Mouse (Mus musculus) myocyte (in vitro differentiated cells): Measurements from ENCODE around the gene 1700025G04Rik. TPM values are rescaled to one million over a fixed set of nuclear protein-coding genes. Genes with fewer than 3 reads are reported as not detected.

Experiments
- H3K27me3 ChIP-seq: one replicate; pipeline ENCODE4 v1.6.1; 2011; ENCODE audit not compliant: control insufficient read depth, insufficient read depth, insufficient read length
- H3K36me3 ChIP-seq: one replicate; pipeline ENCODE4 v1.6.1; 2011; ENCODE audit not compliant: control insufficient read depth, insufficient read depth
- H3K4me2 ChIP-seq: one replicate; pipeline ENCODE4 v1.6.1; 2011; ENCODE audit warnings: low read depth, control low read depth
- H3K4me3 ChIP-seq: one replicate; pipeline ENCODE4 v1.5.1; 2011; ENCODE audit warnings: mild to moderate bottlenecking, control low read depth, moderate library complexity
- H3K79me2 ChIP-seq: one replicate; pipeline ENCODE4 v1.6.1; 2011; ENCODE audit not compliant: control insufficient read depth, insufficient read depth
- H3ac ChIP-seq: one replicate; pipeline ENCODE4 v1.6.1; 2011; ENCODE audit not compliant: control insufficient read depth, insufficient read length
- CEBPB ChIP-seq: IDR thresholded peaks from 2 replicates; pipeline ENCODE4 v1.6.1; 2011; ENCODE audit warnings: mild to moderate bottlenecking, moderate library complexity; ENCODE audit not compliant: poor library complexity, insufficient read depth, severe bottlenecking
- E2F4 ChIP-seq: IDR thresholded peaks from one replicate; pipeline ENCODE4 v1.6.1; 2011; ENCODE audit warnings: mild to moderate bottlenecking, control low read depth, moderate library complexity; ENCODE audit not compliant: insufficient read depth
- MAX ChIP-seq: IDR thresholded peaks from one replicate; pipeline ENCODE4 v1.6.1; 2011; ENCODE audit warnings: low read depth, mild to moderate bottlenecking, control low read depth
- MYOD1 ChIP-seq, 3 experiments: IDR thresholded peaks; one replicate each; pipeline ENCODE4 v1.6.1; 2011; ENCODE audit warnings: control low read depth in 2 of 3, low read depth in 2 of 3, mild to moderate bottlenecking in 2 of 3, moderate library complexity in 1 of 3; ENCODE audit not compliant: insufficient read length in 2 of 3, control insufficient read depth in 1 of 3
- MYOG ChIP-seq, 3 experiments: IDR thresholded peaks; one replicate each; pipeline ENCODE4 v1.6.1; 2011; ENCODE audit warnings: control low read depth in 2 of 3, low read depth in 2 of 3, mild to moderate bottlenecking in 2 of 3; ENCODE audit not compliant: insufficient read length in 2 of 3, control insufficient read depth in 1 of 3, insufficient read depth in 1 of 3
- POLR2A ChIP-seq: IDR thresholded peaks from one replicate; pipeline ENCODE4 v1.6.1; 2011; ENCODE audit warnings: low read depth, mild to moderate bottlenecking, control low read depth, moderate library complexity; ENCODE audit not compliant: insufficient read length
- POLR2AphosphoS2 ChIP-seq: IDR thresholded peaks from one replicate; pipeline ENCODE4 v1.6.1; 2011; ENCODE audit warnings: low read depth, control low read depth; ENCODE audit not compliant: insufficient read length
- REST ChIP-seq: IDR thresholded peaks from one replicate; pipeline ENCODE4 v1.6.1; 2011; ENCODE audit warnings: mild to moderate bottlenecking, control low read depth, moderate library complexity; ENCODE audit not compliant: insufficient read depth, insufficient read length
- SRF ChIP-seq: IDR thresholded peaks from one replicate; pipeline ENCODE4 v1.6.1; 2011; ENCODE audit warnings: low read depth; ENCODE audit not compliant: control insufficient read depth, insufficient read length
- TCF12 ChIP-seq: IDR thresholded peaks from one replicate; pipeline ENCODE4 v1.6.1; 2011; ENCODE audit warnings: mild to moderate bottlenecking, control low read depth; ENCODE audit not compliant: poor library complexity, insufficient read depth, severe bottlenecking
- TCF3 ChIP-seq: IDR thresholded peaks from one replicate; pipeline ENCODE4 v1.6.1; 2011; ENCODE audit warnings: low read depth, control low read depth; ENCODE audit not compliant: insufficient read length
- USF1 ChIP-seq: IDR thresholded peaks from one replicate; pipeline ENCODE4 v1.6.1; 2011; ENCODE audit warnings: low read depth, mild to moderate bottlenecking, control low read depth, moderate library complexity
- polyA plus RNA-seq: library from polyadenylated mRNA; unstranded; fragments of >200 nt; fragmentation: generic; extraction: Trizol; gene quantifications from one replicate; pipeline ENCODE4 v1.2.1, GENCODE M21; 2012; ENCODE audit warnings: missing spikeins

Gene 1700025G04Rik
- polyA plus RNA-seq, 1 experiment: 3.3 TPM

GRCm38 (mm10) chr1:152047416-152047815 is 42.5 kb downstream of the 1700025G04Rik start:
- Histone ChIP-seq H3K79me2 (no peaks in the 10 kb centered on the region), H3K4me2 (no peak overlapping the region), H3K36me3 (no peaks in the 10 kb centered on the region), H3K27me3 (no peaks in the 10 kb centered on the region), H3K4me3 (no peak overlapping the region), H3ac (no peak overlapping the region)
- TF ChIP-seq MAX: no peak
- TF ChIP-seq POLR2AphosphoS2: no peak
- no peak for TF ChIP-seq TCF12
- TF ChIP-seq TCF3: no peak
- TF ChIP-seq MYOD1 (IDR thresholded peaks at IDR 0.05; ENCODE audit: control insufficient read depth in 1 of 3, insufficient read length in 2 of 3, low read depth in 2 of 3): no peak
- TF ChIP-seq POLR2A: no peak
- TF ChIP-seq REST: no peak
- no peak for TF ChIP-seq SRF
- no peak for TF ChIP-seq E2F4
- no peak for TF ChIP-seq USF1
- no peak for TF ChIP-seq MYOG (IDR thresholded peaks at IDR 0.05; ENCODE audit: control insufficient read depth in 1 of 3, insufficient read depth in 1 of 3, insufficient read length in 2 of 3, low read depth in 2 of 3)
- TF ChIP-seq CEBPB: no peak

- no peak for TF ChIP-seq POLR2A
- no peak for TF ChIP-seq POLR2AphosphoS2
- TF ChIP-seq MAX: no peak
- no peak for TF ChIP-seq USF1
- no peak for TF ChIP-seq E2F4
- no peak for TF ChIP-seq MYOD1 (IDR thresholded peaks at IDR 0.05; ENCODE audit: control insufficient read depth in 1 of 3, insufficient read length in 2 of 3, low read depth in 2 of 3)
- TF ChIP-seq SRF: no peak
- TF ChIP-seq CEBPB: no peak
- TF ChIP-seq MYOG (IDR thresholded peaks at IDR 0.05; ENCODE audit: control insufficient read depth in 1 of 3, insufficient read depth in 1 of 3, insufficient read length in 2 of 3, low read depth in 2 of 3): no peak
- no peak for TF ChIP-seq TCF3
- H3K27me3 ChIP-seq: no peaks in the 10 kb centered on the region
These were observed 46.5 kb downstream of the 1700025G04Rik start for GRCm38 (mm10) chr1:152043453-152043852.

GRCm38 (mm10) chr1:152042409-152042808 is 47.5 kb downstream of the 1700025G04Rik start:
- Histone ChIP-seq H3K27me3 (no peaks in the 10 kb centered on the region), H3K36me3 (no peaks in the 10 kb centered on the region), H3K79me2 (no peaks in the 10 kb centered on the region), H3K4me3 (no peak overlapping the region), H3K4me2 (no peak overlapping the region), H3ac (no peak overlapping the region)
- TF ChIP-seq MYOD1 (IDR thresholded peaks at IDR 0.05; ENCODE audit: control insufficient read depth in 1 of 3, insufficient read length in 2 of 3, low read depth in 2 of 3) (no peak), POLR2A (no peak), REST (no peak), MYOG (IDR thresholded peaks at IDR 0.05; ENCODE audit: control insufficient read depth in 1 of 3, insufficient read depth in 1 of 3, insufficient read length in 2 of 3, low read depth in 2 of 3) (no peak), POLR2AphosphoS2 (no peak), E2F4 (no peak), CEBPB (no peak), SRF (no peak), USF1 (no peak), TCF3 (no peak), MAX (no peak), TCF12 (no peak)

More at GRCm38 (mm10) chr1:152043453-152043852, 46.5 kb downstream of the 1700025G04Rik start:
- H3K36me3 ChIP-seq: no peaks in the 10 kb centered on the region
- no peak overlapping the region for H3K4me3 ChIP-seq
- no peaks in the 10 kb centered on the region for H3K79me2 ChIP-seq
- no peak overlapping the region for H3ac ChIP-seq
- H3K4me2 ChIP-seq: no peak overlapping the region

- no peak overlapping the region for H3ac ChIP-seq
- H3K4me3 ChIP-seq: no peak overlapping the region
- H3K4me2 ChIP-seq: no peak overlapping the region
- no peaks in the 10 kb centered on the region for H3K27me3 ChIP-seq
- no peaks in the 10 kb centered on the region for H3K79me2 ChIP-seq
- TF ChIP-seq REST (no peak), CEBPB (no peak), USF1 (no peak), TCF12 (no peak), MYOG (IDR thresholded peaks at IDR 0.05; ENCODE audit: control insufficient read depth in 1 of 3, insufficient read depth in 1 of 3, insufficient read length in 2 of 3, low read depth in 2 of 3) (no peak)
- no peaks in the 10 kb centered on the region for H3K36me3 ChIP-seq
These were observed 48.9 kb downstream of the 1700025G04Rik start for GRCm38 (mm10) chr1:152041005-152041404.

DNA sequence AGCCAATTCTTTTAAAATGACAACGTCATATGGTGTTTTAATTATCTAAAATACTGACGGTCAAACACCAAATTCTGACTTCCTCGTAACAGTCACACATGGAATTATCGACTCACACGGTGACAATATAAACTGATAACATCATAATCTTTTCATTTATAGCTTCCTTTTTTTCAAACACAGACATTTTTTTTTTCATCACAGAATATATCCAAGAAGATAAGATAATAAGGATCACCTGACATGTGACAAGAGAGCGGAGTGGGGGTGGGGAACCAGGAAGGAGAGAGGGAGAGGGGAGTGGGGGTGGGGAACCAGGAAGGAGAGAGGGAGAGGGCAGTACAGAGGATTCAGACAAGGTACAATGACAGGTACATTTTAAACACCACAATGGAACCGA is 49.9 kb downstream of the 1700025G04Rik start:
- Histone ChIP-seq H3K27me3 (no peaks in the 10 kb centered on the region), H3ac (no peak overlapping the region), H3K4me2 (no peak overlapping the region)

More for the DNA sequence above, 49.9 kb downstream of the 1700025G04Rik start:
- no peaks in the 10 kb centered on the region for H3K79me2 ChIP-seq
- H3K4me3 ChIP-seq: no peak overlapping the region
- TF ChIP-seq TCF3 (no peak), SRF (no peak), E2F4 (no peak), POLR2AphosphoS2 (no peak), USF1 (no peak), REST (no peak), TCF12 (no peak), MYOG (IDR thresholded peaks at IDR 0.05; ENCODE audit: control insufficient read depth in 1 of 3, insufficient read depth in 1 of 3, insufficient read length in 2 of 3, low read depth in 2 of 3) (no peak), MYOD1 (IDR thresholded peaks at IDR 0.05; ENCODE audit: control insufficient read depth in 1 of 3, insufficient read length in 2 of 3, low read depth in 2 of 3) (no peak), POLR2A (no peak), CEBPB (no peak), MAX (no peak)
- H3K36me3 ChIP-seq: no peaks in the 10 kb centered on the region
